Mouse (Mus musculus) embryonic stem cell, embryonic (primary cell): ENCODE results near the gene Zfp628.

Experiments
- CTCF ChIA-PET, 4 experiments: fragments of 300-600 bp in 2 of 4; fragments of 350-600 bp in 2 of 4; sonication (Branson Sonifier 250); formaldehyde crosslinking; loops; one replicate each; lab custom pipeline; 2022; ENCODE audit warnings: inconsistent platforms in 2 of 4; lab: Charles Lee
- POLR2A ChIA-PET, 4 experiments: fragments of 300-600 bp in 2 of 4; fragments of 350-600 bp in 2 of 4; sonication (Branson Sonifier 250); formaldehyde crosslinking; loops; one replicate each; lab custom pipeline; 2022; ENCODE audit warnings: antibody characterized with exemption in 4 of 4, inconsistent platforms in 1 of 4; lab: Charles Lee

The Zfp628 gene

DNA sequence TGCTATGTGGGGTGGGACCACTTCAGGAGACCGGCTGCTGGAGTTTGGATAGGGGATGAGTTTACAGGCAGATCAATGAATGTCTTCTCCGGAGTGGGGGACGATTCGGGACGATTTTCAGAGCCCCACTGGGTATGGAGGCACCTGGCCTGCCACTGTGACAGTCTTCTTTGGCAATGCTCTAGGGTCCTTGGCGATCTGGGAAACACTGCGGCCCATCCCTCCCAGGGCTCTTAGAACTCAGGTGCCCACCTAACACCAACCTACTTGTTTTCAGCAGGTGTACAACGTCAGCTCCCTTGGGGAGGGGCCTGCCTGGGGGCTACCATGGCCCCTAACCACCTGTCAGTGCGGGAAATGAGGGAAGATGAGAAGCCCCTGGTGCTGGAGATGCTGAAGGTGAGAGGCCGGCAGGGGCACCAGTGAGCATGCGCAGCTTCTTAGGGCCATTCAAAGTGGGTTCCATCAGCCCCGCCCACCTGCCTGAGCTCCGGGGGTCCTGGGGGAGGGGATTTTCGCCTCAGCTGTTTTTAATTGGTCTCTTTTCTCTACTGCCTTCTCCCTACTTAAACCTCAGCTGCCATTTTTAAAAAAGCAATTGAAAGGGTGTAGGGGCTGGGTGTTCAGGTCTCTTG lies 8.0 kb downstream of the Zfp628 start:
- ChIA-PET POLR2A (interaction anchor here (0.5 to 15.6 kb wide), 53 partner anchors 7 to 930 kb away, joined by 3 to 118 read pairs (median 5); partner anchors contain the start of genes Ube2s (in 3 of the 4), Zfp628 (in 3 of the 4), Cox6b2 (in 2 of the 4) and Fiz1 (in 2 of the 4)), CTCF (interaction anchor here (0.5 to 4.6 kb wide), 16 partner anchors 10 to 131 kb away, joined by 3 to 43 read pairs (median 4); no protein-coding TSS in a partner anchor)

- ChIA-PET POLR2A (interaction anchor here (0.5 to 15.6 kb wide), 38 partner anchors 8 to 799 kb away, joined by 3 to 118 read pairs (median 8); partner anchors contain the start of genes Ube2s (in 3 of the 4), Zfp628 (in 3 of the 4), Gm44973 (in 2 of the 4) and Isoc2a (in 2 of the 4)), CTCF (interaction anchor here in 3 of 4 experiments (0.5 to 4.6 kb wide), 13 partner anchors 10 to 130 kb away, joined by 3 to 43 read pairs (median 4); partner anchors contain the start of gene Ube2s (in 1 of the 3))
Measured at GRCm38 (mm10) chr7:4923586-4924364, 8.8 kb downstream of the Zfp628 start.

- ChIA-PET CTCF (interaction anchor here (0.7 to 4.6 kb wide), 9 partner anchors 9 to 112 kb away, joined by 3 to 43 read pairs (median 4); partner anchors contain the start of gene Ube2s (in 1 of the 4)), POLR2A (interaction anchor here in 3 of 4 experiments (0.6 to 15.6 kb wide), 19 partner anchors 9 to 172 kb away, joined by 3 to 118 read pairs (median 14); partner anchors contain the start of genes Ube2s (in 2 of the 3), Cox6b2 (in 1 of the 3), Isoc2a (in 1 of the 3) and Rpl28 (in 1 of the 3))
Measured at GRCm38 (mm10) chr7:4924483-4924882, 9.5 kb downstream of the Zfp628 start.

GRCm38 (mm10) chr7:4924891-4925301 lies 9.9 kb downstream of the Zfp628 start:
- POLR2A ChIA-PET = interaction anchor here in 3 of 4 experiments (0.6 to 15.6 kb wide), 25 partner anchors 9 to 310 kb away, joined by 3 to 118 read pairs (median 5); partner anchors contain the start of genes Ube2s (in 3 of the 3), Cox6b2 (in 1 of the 3), Rpl28 (in 1 of the 3) and Sbk2 (in 1 of the 3)
- CTCF ChIA-PET = interaction anchor here (0.6 to 1.8 kb wide), 13 partner anchors 9 to 1242 kb away, joined by 3 to 23 read pairs (median 4); partner anchors contain the start of gene Ube2s (in 1 of the 4)

GRCm38 (mm10) chr7:4925441-4926381 lies 10.7 kb downstream of the Zfp628 start, which contains the start of gene Ssc5d:
Gene Ssc5d (plus strand): TSS chr7:4925785.
- POLR2A ChIA-PET = interaction anchor here (0.6 to 15.6 kb wide), 27 partner anchors 8 to 1249 kb away, joined by 3 to 118 read pairs (median 4); partner anchors contain the start of genes Ube2s (in 3 of the 4), Cox6b2 (in 1 of the 4), Fiz1 (in 1 of the 4) and Rpl28 (in 1 of the 4)
- CTCF ChIA-PET = interaction anchor here (0.6 to 1.8 kb wide), 17 partner anchors 8 to 1241 kb away, joined by 3 to 23 read pairs (median 4); partner anchors contain the start of gene Zfp580 (in 1 of the 4)

DNA sequence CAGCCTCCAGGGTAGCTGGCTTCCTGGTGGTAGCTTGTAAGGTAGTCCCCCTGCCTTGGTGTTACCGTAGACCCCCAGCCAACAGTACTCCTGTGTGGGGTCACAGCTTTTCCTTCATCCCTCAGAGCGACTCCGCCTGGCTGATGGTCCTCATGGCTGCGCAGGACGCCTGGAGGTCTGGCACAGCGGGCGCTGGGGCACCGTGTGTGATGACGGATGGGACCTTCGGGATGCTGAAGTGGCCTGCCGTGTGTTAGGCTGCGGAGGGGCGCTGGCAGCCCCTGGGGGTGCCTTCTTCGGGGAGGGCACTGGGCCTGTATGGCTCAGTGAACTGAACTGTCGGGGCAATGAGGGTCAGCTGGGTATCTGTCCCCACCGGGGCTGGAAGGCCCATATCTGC lies 11.8 kb downstream of the Zfp628 start:
- ChIA-PET POLR2A (interaction anchor here in 3 of 4 experiments (0.5 to 15.6 kb wide), 31 partner anchors 9 to 323 kb away, joined by 3 to 118 read pairs (median 4); partner anchors contain the start of genes Fiz1 (in 3 of the 3), Ube2s (in 3 of the 3), Zfp524 (in 3 of the 3) and Hspbp1 (in 2 of the 3)), CTCF (interaction anchor here in 2 of 4 experiments (0.7 to 2.1 kb wide), 7 partner anchors 11 to 37 kb away, joined by 5 to 9 read pairs (median 5); partner anchors contain the start of gene Sbk2 (in 1 of the 2))

- CTCF ChIA-PET = interaction anchor here in 3 of 4 experiments (1.1 to 2.1 kb wide), 7 partner anchors 8 to 37 kb away, joined by 3 to 9 read pairs (median 5); partner anchors contain the start of gene Sbk2 (in 1 of the 3)
- POLR2A ChIA-PET = interaction anchor here (0.5 to 15.6 kb wide), 29 partner anchors 9 to 404 kb away, joined by 3 to 118 read pairs (median 4); partner anchors contain the start of genes Rpl28 (in 3 of the 4), Hspbp1 (in 2 of the 4), Isoc2a (in 2 of the 4) and Tmem238 (in 2 of the 4)
Measured at GRCm38 (mm10) chr7:4927711-4928110, 12.7 kb downstream of the Zfp628 start.

- ChIA-PET CTCF (interaction anchor here in 3 of 4 experiments (1.1 to 2.1 kb wide), 6 partner anchors 9 to 17 kb away, joined by 3 to 9 read pairs (median 6); no protein-coding TSS in a partner anchor), POLR2A (interaction anchor here in 3 of 4 experiments (0.7 to 15.6 kb wide), 15 partner anchors 9 to 325 kb away, joined by 3 to 118 read pairs (median 4); partner anchors contain the start of genes Tmem238 (in 2 of the 3), Cox6b2 (in 1 of the 3), Fiz1 (in 1 of the 3) and Isoc2a (in 1 of the 3))
Measured at GRCm38 (mm10) chr7:4928323-4928722, 13.3 kb downstream of the Zfp628 start.

- ChIA-PET POLR2A (interaction anchor here in 3 of 4 experiments (0.6 to 3.9 kb wide), 18 partner anchors 8 to 1264 kb away, joined by 3 to 22 read pairs (median 4); partner anchors contain the start of genes Ube2s (in 2 of the 3), Fiz1 (in 1 of the 3), Nat14 (in 1 of the 3) and Rpl28 (in 1 of the 3)), CTCF (interaction anchor here in 3 of 4 experiments (0.6 to 3.4 kb wide), 12 partner anchors 8 to 1251 kb away, joined by 3 to 29 read pairs (median 4); no protein-coding TSS in a partner anchor)
Measured at GRCm38 (mm10) chr7:4933103-4933502, 18.1 kb downstream of the Zfp628 start.

DNA sequence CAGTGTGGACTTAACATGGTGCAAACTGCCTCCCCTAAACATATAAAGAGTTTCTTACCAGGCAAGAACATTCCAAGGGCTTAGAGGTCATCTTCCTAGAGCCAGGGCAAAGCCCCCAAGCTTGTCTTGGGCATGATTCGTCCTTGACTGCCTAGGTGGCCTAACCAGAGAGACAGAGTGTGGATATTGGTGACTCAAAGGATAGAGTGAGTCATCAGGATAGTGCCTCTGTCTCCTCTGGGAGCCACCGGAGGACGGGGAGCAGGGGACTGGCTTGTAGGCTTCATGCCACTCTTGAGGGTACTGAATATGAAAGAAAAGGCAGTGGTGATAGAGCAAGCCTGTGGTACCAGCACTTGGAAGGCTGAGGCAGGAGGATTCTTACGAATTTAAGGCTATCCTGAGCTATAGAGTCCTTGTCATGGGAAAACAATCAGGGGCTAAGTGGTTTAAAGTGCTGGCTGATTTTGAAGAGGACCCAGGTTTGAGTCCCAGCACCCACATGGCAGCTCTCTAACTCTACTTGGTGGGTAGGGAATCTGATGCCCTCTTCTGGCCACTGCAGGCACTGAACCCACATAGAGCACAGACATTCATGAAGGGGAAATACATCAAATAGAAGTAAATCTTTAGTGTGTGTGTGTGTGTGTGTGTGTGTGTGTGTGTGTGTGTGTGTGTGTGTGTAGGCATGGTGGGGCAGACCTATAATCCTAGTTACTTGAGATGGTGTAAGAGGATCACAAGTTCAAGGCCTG lies 19.3 kb downstream of the Zfp628 start:
- CTCF ChIA-PET = interaction anchor here (0.5 to 3.4 kb wide), 43 partner anchors 9 to 822 kb away, joined by 3 to 29 read pairs (median 4); partner anchors contain the start of genes Nat14 (in 2 of the 4), Sbk2 (in 2 of the 4), Ssc5d (in 2 of the 4) and Zfp628 (in 2 of the 4)

GRCm38 (mm10) chr7:4936832-4937231 lies 21.8 kb downstream of the Zfp628 start:
- CTCF ChIA-PET = interaction anchor here in 2 of 4 experiments (0.6 to 2.1 kb wide), 13 partner anchors 9 to 393 kb away, joined by 3 to 9 read pairs (median 4); partner anchors contain the start of genes Sbk2 (in 2 of the 2) and Ssc5d (in 1 of the 2)
- POLR2A ChIA-PET = interaction anchor here in 3 of 4 experiments (0.6 to 2.4 kb wide), 12 partner anchors 9 to 184 kb away, joined by 3 to 8 read pairs (median 4); partner anchors contain the start of genes Ube2s (in 2 of the 3), Cox6b2 (in 1 of the 3), Gm44973 (in 1 of the 3) and Rpl28 (in 1 of the 3)

More for the DNA sequence above, 19.3 kb downstream of the Zfp628 start:
- POLR2A ChIA-PET = interaction anchor here (0.7 to 3.9 kb wide), 24 partner anchors 9 to 1229 kb away, joined by 3 to 22 read pairs (median 5); partner anchors contain the start of genes Ube2s (in 2 of the 4), Fiz1 (in 1 of the 4), Isoc2a (in 1 of the 4) and Nat14 (in 1 of the 4)

DNA sequence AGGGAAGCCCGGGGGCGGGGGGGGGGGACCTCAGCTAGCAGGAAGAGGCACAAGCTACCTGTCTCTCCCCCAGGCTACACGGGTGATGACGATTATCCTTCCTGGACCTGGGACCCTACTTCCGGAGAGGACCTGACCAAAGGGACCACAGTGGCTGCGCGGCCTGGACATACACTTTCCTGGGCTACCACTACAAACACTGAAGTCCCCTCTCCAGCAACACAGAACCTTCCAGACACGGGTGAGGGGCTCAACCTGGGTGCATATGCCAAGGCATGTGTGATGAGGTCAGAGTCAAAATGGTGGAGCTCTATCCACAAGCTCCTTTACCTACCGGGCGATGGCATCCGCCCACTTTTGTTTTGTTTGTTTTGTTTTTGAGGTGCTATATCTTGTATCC lies 22.4 kb downstream of the Zfp628 start:
- POLR2A ChIA-PET = interaction anchor here in 3 of 4 experiments (0.5 to 2.4 kb wide), 16 partner anchors 10 to 377 kb away, joined by 3 to 8 read pairs (median 4); partner anchors contain the start of genes Ube2s (in 2 of the 3), Cox6b2 (in 1 of the 3), Gm44973 (in 1 of the 3) and Rpl28 (in 1 of the 3)
- CTCF ChIA-PET = interaction anchor here in 3 of 4 experiments (0.5 to 2.1 kb wide), 15 partner anchors 10 to 394 kb away, joined by 3 to 9 read pairs (median 4); partner anchors contain the start of gene Sbk2 (in 2 of the 3)

DNA sequence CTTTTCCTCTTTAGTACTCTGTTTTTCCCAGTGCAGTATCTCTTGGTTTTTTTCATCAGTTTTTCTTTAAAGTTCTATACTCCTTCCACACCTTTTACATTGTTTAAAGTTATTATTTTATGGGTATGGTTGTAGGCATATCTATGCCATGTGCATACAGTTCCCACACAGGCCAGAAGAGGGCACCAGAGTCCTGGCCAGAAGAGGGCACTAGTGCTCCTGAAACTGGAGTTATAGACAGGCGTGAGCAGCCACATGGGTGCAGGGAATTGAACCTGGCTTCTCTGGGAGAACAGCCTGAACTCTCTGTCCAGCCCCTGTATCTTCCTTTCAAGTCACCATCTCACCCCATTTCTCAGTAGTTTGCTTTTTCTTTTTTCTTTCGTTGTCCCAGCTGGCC lies 23.4 kb downstream of the Zfp628 start:
- POLR2A ChIA-PET = interaction anchor here in 3 of 4 experiments (0.5 to 2.5 kb wide), 10 partner anchors 11 to 146 kb away, joined by 3 to 10 read pairs (median 6); partner anchors contain the start of genes Sbk2 (in 2 of the 3), Fiz1 (in 1 of the 3), Rpl28 (in 1 of the 3) and Ube2s (in 1 of the 3)
- CTCF ChIA-PET = interaction anchor here (0.5 to 3.7 kb wide), 16 partner anchors 12 to 1344 kb away, joined by 3 to 29 read pairs (median 8); partner anchors contain the start of genes Sbk2 (in 2 of the 4), Isoc2a (in 1 of the 4) and Zfp628 (in 1 of the 4)
